Mouse (Mus musculus) kidney, adult 9 months (tissue): ENCODE results near the gene Ppt2.

Experiments
- DNase-seq: peaks from one replicate; pipeline ENCODE4 v3.0.0; 2022

Ppt2 gene

DNA sequence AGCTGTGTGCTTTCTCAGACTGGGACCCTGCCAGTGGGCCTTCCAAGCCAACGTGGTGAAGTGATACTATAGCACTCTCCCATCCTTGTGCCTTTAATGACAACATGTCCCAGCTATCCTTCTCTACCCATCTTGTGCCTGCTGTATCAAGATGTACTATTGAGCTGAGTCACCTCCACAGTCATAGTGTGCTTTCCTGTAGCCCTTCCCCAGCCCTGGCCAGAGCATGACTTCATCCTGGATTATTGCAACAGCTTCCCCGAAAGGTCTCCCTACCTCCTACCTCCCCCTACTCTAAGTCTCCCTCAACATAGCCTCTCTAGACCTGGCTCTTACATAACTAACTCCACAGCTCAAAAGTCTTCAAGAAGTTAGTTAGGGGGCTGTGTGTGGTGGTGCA is 7.4 kb upstream of the Ppt2 start:
- no peak for DNase-seq

DNA sequence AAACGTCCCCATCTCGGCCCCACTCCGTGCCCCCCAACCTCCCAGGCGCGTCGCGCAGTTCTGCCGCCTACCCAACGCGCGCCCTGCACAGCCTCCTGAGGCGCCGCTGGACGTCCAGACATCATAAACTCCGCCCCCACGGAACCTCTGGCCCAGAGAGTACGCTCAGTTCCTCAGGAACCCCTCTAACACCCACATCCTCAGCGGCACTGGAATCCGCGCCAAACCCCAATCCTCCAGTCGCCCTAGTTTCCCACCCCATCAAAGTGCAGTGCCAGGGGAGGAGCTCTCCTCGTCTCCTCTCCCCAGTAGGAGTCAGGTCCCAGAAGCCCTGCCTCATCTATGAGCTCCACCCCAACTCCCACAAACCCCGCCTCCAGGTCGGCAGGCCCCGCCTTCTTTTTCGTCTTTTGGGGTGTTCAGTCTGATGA is 4.0 kb upstream of the Ppt2 start:
- peak; percentile 89 for DNase-seq

DNA sequence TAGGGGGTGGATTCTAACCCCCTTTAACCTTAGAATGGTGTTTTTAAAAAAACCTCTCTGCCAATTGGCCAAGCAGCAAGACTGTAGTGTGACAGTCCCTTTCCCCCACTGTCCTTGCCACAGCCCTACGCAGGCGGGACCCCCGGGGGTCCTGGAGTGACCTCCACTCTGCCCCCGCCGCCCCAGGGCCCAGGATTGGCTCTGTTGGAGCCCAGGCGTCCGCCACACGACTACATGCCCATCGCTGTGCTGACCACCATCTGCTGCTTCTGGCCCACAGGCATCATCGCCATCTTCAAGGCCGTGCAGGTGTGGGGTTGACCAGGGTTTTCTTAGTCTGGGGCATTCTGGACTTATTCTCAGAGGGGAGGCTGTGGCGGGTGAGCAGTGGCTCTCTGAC is 3.3 kb upstream of the Ppt2 start:
- no peak for DNase-seq

DNA sequence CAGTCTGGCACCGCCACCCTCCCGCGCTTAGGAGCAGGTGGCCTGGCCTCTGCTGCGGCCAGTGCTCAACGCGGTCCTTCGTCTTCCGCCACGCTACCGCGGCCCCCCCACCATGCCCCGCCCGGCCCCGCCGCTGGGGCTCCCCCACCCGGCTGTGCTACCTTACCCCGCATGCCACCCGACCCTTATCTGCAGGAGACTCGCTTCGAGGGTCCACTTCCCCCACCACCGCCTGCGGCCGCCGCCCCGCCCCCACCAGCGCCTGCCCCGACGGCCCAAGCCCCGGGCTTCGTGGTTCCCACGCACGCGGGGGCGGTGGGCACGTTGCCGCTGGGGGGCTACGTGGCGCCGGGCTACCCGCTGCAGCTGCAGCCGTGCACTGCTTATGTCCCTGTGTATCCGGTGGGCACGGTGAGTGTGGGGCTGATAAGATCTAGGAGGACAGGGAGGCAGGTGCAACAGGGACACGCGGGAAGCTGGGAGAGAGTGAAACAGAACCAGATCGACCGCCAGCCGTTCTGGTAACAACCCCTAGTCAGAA is 2.5 kb upstream of the Ppt2 start:
- no peak for DNase-seq

DNA sequence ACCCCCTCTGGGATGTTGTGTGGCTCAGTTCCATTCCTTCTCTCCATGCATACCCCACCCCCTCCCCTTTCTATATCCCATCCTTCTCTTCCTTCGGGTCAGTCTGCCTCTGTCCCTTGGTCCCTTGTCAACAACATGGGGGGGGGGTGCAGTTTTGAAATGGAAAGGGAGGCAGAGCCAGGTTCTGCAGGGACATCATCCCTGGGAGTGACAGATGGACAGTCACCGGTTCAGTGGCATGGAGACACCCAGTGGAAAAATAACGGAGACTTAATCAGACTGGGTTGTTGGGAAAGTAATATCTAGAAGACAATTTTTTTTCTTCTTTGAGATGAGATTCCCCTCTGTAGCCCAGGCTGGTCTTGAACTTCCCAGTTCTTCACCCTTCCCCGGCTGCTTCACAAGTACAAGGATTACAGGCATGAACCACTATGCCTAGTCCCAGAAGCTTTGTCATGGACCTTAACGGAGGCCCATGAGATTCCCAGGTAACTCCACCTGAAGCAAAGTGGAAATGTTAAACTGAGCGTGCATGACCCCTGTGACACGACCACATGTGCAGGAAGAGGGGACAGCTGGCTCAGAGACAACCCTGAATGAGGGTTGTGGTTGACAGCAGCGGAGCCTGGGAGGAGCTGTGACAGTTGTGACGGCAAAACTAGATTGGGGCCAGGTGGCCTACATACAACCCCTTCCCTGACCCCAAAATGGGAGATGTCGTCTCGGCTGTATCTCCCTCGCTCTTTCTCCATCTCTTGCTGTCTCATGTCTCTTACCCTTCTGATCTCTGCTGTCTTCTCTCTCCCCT is 1.7 kb upstream of the Ppt2 start:
- no peak for DNase-seq

DNA sequence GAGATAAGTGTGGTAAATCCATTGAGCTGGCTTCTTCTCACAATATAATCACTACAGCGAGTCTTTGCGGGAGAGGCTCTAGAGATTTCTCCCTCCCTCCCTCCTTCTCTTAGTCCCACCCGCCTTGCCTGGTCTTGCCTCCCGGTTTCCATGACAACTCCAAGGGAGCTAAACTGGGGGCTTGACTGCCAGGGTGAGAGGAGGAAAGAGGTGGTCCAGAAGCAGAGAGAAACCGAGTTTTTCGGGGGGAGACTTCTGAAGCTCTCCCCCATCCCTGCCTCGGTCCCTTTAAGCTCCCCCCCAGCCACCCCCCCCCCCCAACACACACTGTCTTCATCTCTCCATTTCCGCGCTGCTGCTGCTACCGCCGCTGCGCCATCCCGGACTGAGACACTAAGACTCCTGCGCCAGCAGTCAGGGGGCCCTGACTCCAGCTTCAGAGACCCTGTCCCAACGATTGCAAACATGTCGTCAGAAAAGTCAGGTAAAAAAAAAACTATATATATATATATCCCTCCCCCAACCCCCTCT is 976 bp upstream of the Ppt2 start, which contains the start of gene Prrt1:
Gene Prrt1, plus strand, starts transcription at position 313 of the 531 bp plus-strand sequence.
- no peak for DNase-seq

DNA sequence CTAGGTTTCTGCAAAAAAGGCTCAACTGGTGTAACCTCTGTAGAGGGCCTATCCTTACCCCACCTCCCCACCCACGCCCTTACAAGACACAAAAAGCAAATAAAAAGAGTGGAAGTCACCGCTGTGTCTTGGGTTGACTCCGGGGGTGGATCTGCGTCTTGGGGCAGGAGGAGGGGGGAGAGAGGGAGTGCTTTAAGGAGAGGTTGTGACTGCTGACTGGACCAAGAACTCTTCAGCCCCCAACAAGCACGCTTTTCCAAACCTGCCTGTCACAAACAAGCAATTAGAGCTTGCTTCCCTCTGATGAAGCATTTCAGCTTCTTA is 296 bp upstream of the Ppt2 start:
- no peak for DNase-seq

DNA sequence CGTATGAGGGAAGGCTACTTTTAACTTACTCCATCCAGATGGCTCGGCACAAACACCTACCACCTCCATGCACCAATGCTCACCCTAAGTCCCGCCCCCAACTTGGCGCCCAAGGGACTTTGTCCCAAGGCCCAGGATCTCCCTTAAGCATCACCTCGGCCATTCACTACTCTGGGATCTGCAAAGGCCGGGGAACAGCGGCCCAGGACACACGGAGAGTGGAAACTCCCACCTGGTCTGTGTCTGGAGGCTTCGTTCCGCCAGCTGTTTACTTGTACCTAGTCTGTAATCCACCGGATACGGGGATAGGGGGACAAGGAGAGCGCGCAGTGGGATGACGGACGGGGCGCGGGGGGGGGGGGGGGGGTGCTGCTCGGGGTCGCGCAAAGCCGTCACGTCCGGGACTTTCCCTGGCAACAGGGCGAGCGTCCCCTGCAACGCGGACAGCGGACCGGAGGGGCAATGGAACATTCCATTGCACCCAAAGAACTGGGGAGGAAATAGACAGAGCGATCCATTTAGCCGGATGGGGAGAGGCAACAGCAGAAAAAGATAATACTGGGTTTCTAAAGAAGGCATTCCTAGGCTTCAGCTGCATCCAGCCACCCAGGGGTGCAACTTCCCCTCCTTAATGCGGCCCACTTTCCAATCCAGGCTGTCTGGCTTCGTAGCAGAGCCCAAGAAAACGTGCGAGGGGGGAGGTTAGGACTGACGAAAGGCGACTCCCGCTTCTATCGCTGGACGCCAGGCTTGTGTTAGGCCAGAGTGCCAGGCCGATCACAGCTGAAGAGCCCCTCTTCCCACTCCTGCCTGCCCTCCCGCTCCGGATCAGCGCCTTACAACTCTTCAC is 992 bp downstream of the Ppt2 start:
- DNase-seq = peak; percentile 95

DNA sequence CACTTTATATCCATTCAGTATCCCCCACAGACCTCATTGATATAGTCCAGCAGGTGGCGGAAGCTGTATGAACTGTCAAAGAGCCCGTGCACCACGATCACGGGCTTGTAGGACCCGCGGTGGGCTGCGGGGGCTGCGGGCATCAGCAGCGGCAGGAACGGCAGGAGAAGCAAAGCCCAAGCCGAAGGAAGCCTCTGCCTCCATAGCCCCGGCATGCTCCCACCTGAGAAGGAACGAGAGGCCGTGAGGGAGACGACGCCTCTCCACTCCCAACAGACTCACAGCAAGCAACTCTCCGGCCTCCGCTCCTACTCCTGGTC is 1.6 kb downstream of the Ppt2 start:
- DNase-seq = peak; percentile 60

DNA sequence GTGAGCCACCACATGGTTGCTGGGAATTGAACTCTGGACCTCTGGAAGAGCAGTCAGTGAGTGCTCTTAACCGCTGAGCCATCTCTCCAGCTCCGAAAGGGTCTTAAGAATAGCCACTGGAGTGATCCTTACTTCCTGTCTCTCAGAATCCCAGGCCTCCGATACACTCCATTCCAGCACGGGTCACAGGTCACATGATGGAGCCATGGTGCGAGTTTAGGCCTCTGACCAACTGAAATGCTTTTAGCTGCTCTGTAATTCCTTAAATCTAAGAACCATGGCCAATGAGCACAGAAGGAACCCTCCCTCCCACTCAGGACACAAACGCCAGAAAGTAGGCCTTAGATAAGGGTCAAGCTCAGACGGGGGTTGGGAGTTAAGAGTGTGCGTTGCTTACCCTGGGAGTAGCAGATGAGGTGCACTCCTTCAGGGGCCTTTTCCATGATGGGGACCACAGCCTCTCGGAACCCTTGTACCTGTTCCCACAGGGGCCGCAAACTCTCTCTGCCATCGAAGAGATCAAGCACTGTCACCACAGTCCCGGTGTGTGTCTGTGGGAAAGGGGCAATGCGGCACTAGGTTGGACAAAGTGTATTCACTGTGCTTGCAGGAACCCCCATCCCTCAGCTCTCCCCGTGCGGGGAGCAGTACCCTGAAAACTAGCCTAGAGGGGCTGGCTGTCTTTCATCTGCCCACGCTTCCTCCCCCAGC is 2.1 kb downstream of the Ppt2 start:
- peak; percentile 67 for DNase-seq

DNA sequence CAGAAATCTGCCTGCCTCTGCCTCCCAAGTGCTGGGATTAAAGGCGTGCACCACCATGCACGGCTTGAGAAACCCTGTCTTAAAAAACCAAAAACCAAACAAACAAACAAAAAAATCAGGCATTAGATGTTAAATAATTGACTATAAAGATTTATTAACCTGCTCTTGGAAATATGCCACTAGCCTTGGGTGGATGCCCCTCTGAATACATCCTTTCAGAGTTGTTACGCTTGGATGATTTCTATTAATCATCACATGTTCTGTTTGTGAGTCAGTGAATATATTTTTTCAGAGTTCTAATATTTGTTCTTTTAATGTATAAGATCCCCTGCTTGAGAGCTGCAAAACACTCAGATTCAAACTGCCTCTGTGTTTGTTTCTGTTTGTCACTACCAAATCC is 3.3 kb downstream of the Ppt2 start:
- DNase-seq = peak; percentile 82

DNA sequence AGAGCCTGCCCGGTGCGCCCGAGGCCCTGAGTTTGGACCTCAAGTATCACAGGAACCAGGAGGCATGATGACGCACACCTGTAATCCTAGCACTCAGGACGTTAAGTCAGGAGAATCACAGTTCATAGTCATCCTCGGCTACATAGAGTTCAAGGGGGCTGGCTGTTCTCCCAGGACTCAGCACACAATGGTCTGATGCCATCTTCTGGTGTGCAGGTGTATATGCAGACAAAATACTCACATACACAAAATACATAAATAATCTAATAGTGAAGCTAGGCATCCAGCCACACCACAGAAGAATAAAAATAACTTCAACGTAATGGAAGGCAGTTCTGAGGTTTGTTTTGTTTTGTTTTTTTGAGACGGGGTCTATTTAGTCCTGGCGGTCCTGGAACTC is 5.1 kb downstream of the Ppt2 start:
- DNase-seq = no peak

DNA sequence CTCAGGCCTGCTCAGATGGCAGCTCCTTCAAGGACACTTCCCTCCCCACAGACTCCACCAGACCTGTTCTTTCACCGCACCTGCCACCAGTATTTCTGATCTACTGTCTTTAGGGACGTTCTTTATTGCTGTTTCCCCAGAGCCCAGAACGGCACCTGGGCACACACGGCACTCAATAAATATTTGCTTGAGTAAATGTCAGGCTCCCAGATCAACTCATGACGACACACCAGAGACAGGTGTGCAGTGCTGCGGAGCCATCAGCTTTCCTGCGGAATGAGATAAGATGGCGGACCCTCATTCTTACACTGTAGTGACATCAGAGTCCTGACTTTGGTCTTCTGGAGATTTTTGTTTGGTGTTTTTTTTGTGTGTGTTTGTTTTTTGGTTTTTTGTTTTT is 7.3 kb downstream of the Ppt2 start:
- no peak for DNase-seq

DNA sequence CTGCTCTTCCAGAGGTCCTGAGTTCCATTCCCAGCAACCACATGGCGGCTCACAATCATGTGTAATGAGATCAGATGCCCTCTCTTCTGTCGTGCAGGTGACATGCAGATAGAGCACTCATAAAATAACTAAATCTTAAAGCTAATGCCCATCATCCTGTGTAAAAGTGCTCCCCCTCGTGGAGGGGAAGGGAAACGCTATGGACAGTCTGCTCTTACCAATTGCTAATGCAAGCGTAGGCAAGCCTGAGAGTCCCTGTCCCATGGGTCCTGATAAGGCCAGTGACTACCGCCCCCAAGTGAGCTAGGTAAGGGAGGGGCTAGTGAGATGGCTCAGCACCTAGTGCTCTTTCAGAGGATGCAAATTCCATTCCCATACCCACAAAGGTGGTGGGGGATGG is 9.3 kb downstream of the Ppt2 start:
- peak; percentile 84 for DNase-seq

DNA sequence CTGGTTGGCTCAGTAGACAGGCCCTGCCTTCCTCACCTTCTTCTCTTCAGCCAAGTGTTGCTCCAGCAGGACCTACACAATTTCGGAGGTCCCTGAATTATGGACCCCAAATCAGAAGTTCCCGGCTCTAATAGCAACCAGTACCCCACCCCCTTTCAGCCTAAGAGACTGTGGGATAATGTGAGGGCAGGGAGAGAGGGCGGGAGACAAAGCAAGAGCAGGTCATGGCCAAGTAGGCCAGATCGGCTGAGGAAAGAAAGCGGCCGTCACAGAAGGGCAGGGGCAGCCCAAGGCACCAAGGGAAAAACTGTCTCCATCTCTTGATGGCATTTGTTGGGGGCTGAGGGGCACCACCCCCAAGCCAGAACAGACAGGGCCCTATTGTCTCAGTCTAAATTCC is 12.4 kb downstream of the Ppt2 start, which contains the start of gene Egfl8:
Gene Egfl8, minus strand, starts transcription at position 101 of the 400 bp plus-strand sequence.
- no peak for DNase-seq

DNA sequence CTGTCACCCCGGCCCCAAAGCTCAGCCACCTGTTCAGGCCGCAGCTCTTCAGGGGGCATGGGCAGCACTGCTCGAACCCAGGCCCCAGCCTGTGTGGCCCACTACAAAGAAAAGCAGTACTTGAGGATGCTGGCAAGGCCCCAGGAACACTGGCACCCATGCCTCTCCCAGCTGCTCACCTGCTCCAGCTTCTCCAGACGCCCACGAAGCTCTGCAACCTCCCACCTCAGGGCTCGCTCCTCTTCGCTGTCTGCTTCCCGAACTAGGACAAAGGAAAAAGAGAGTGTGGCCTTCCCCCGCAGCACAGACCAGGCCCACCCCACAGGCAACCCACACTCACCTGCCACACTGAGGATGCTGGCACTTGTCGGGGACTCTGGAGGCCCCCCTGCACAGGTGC is 14.5 kb downstream of the Ppt2 start:
- no peak for DNase-seq

DNA sequence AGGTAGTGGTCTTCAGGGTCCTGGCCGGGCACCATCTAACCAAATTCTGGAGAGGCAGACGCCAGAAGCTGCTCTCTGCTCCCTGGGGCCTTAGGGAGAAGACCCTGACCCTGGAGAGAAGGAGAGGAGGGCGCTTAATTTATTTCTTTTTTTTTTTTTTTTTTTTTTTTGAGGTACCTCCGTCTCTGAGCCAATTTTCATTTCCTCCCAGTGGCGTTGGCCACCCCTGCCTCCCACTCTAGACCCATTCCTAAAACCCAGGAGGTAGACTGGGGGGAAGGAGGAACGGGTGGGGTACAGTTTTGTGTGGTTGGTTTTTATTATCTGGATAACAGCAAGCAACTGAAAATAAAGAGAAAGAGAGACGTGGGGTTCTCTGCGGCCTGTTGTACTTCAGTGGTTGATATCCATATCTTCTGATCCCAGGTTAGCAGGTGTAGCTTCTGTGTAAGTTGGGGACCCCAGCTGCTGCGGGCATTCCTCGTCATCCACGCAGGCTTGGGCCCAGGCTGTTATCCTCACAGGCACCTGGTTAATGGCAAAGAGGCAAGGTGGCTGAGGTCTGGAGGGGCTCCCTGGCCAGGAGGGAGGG is 15.2 kb downstream of the Ppt2 start:
- no peak for DNase-seq

DNA sequence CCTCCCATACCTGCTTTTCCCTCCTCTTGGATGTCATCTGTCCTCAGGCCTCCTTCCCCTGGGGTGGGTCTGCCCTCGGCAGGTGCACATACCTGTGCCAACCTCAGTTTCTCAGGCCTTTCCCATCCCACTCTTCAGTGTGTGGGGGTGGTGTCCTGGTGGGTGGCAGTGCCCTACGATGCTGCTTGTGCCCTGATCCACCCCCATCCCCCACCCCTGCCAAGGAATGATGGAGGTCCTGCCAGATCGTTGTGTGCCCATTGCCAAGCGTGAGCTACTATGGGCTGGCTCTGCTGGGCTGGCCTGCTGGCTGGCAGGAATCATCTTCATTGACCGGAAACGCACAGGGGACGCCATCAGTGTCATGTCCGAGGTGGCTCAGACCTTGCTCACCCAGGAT is 17.3 kb downstream of the Ppt2 start:
- DNase-seq = no peak

DNA sequence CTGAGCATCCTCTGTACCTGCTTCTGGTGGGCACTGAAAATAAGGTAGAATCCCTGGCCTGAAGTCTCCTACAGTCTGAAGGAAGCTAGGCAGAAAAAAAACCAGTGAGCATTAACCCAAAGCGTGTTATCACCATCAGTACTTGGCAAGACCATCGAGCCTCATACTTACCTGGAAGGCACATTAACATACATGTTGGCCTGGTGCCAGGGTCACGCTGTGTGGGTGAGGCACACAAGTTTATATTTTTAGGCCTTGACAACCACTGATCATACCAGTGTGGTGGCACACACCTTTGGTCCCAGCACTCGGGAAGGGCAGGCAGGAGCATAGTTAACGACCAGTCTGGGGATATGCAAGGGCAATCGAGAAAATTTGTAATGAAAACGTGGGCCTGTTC is 20.3 kb downstream of the Ppt2 start:
- DNase-seq = no peak

DNA sequence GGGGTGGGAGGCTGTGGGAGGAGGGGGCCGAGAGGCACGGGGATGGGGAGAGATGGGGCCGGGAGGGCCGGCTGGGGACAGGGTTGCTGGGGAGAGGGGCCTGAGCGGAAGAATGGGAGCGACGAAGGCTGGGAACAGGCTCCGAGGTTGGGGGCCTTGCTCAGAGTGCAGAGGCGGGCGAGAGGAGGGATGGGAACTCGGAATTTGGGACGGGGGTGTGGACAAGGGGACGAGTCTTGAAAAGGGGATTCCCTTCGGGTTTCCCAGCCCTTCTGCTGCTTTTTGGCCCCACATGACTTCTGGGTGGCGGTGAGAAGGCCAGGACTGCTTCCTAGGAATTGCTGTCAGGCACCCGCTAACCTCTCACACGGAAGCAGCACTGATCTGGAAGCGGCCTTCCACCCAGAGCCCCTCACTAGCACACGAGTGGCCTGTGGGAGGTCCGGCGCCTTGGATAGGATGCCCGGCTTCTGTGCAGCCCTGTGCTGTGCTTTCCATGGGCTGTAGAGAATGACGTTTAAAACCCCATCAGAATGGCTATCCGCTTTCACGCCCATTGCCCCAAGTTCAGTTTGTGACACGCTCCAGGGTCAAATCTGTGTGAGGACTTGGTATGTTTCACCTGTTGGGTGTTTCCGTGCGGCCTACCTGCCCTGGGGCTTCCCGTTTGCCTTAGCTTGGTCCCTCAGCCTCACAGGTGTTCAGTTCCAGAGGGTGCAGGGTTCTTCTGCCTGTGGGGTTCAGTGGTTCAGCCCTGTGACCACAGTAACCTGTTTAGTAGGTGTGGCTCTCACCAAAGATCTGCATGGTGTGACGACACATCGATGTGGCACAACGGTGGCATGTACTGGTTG is 21.9 kb downstream of the Ppt2 start:
- no peak for DNase-seq

DNA sequence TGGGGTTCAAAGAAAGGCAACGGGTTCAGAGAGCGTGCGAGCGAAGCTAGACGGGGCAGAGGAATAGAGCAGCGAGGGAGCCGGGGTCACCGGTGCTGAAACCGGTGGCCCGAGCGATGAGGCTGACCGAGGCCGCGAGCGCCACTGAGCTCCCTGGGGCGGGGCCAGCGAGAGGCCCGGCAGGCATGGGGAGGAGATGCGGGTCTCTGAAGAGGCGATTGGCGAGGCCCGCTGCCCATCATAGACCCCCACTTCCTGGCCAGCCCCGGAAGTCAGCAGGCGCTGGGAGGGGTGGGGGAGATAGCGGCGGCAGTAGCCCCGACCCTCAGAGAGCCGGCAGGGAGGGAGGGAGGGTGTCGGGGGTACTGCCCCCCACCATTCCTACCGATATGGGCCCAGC is 22.7 kb downstream of the Ppt2 start:
- peak; percentile 98 for DNase-seq
